Mouse (Mus musculus): ENCODE results near the gene Tm9sf3. TPM values are rescaled to one million over a fixed set of nuclear protein-coding genes. Genes with fewer than 3 reads are reported as not detected.

The Tm9sf3 gene
- polyA plus RNA-seq, 1 experiment from 2014 or later, result 95.1 TPM

- ATAC-seq (replicated peaks; ENCODE audit: extremely low read depth, insufficient read depth, low FRiP score), result no peak
- 75% methylated on average over 6 of the region's 6 CpGs for WGBS
- H3K4me2 ChIP-seq (ENCODE audit: low read depth, low read length), result no peak overlapping the region
These were observed 24.8 kb upstream of the Tm9sf3 start for GRCm38 (mm10) chr19:41288568-41288967.

GRCm38 (mm10) chr19:41287224-41287623 lies 23.4 kb upstream of the Tm9sf3 start:
- 82% methylated on average over 7 of the region's 7 CpGs for WGBS
- H3K4me2 ChIP-seq (ENCODE audit: low read depth, low read length), result no peak overlapping the region
- H3K9me3 ChIP-seq (replicated peaks; ENCODE audit: control insufficient read depth, low read length), result no peaks in the 10 kb centered on the region
- H3K27me3 ChIP-seq (ENCODE audit: control insufficient read depth, insufficient read depth, low read length), result peaks cover 2% of the 10 kb centered on the region; the same call in 1 of the 2 replicates
- no peak overlapping the region for H3K27ac ChIP-seq (ENCODE audit: low read length)
- no peak overlapping the region for H3K9ac ChIP-seq (ENCODE audit: low read length)
- peaks cover 12% of the 10 kb centered on the region for H3K4me1 ChIP-seq (ENCODE audit: control insufficient read depth, insufficient read depth, low read length)
- no peak overlapping the region for H3K4me3 ChIP-seq (ENCODE audit: low read length)
- H3K36me3 ChIP-seq (ENCODE audit: control insufficient read depth, insufficient read depth), result no peaks in the 10 kb centered on the region
- ATAC-seq (replicated peaks; ENCODE audit: extremely low read depth, insufficient read depth, low FRiP score), result no peak

More at GRCm38 (mm10) chr19:41288568-41288967, 24.8 kb upstream of the Tm9sf3 start:
- H3K4me1 ChIP-seq (ENCODE audit: control insufficient read depth, insufficient read depth, low read length), result peaks cover 5% of the 10 kb centered on the region; the same call in 1 of the 2 replicates
- H3K27me3 ChIP-seq (ENCODE audit: control insufficient read depth, insufficient read depth, low read length), result peaks cover 2% of the 10 kb centered on the region; the same call in 1 of the 2 replicates
- no peaks in the 10 kb centered on the region for H3K9me3 ChIP-seq (replicated peaks; ENCODE audit: control insufficient read depth, low read length)
- H3K4me3 ChIP-seq (ENCODE audit: low read length), result no peak overlapping the region
- H3K9ac ChIP-seq (ENCODE audit: low read length), result no peak overlapping the region
- no peak overlapping the region for H3K27ac ChIP-seq (ENCODE audit: low read length)
- no peaks in the 10 kb centered on the region for H3K36me3 ChIP-seq (ENCODE audit: control insufficient read depth, insufficient read depth)

- Histone ChIP-seq H3K4me3 (ENCODE audit: low read length) (no peak overlapping the region), H3K9ac (ENCODE audit: low read length) (no peak overlapping the region), H3K27ac (ENCODE audit: low read length) (no peak overlapping the region), H3K9me3 (replicated peaks; ENCODE audit: control insufficient read depth, low read length) (no peaks in the 10 kb centered on the region), H3K27me3 (ENCODE audit: control insufficient read depth, insufficient read depth, low read length) (peaks cover 2% of the 10 kb centered on the region; the same call in 1 of the 2 replicates), H3K4me1 (ENCODE audit: control insufficient read depth, insufficient read depth, low read length) (peaks cover 14% of the 10 kb centered on the region), H3K4me2 (ENCODE audit: low read depth, low read length) (no peak overlapping the region), H3K36me3 (ENCODE audit: control insufficient read depth, insufficient read depth) (no peaks in the 10 kb centered on the region)
- no peak for ATAC-seq (replicated peaks; ENCODE audit: extremely low read depth, insufficient read depth, low FRiP score)
- 31% methylated on average over 6 of the region's 6 CpGs for WGBS
These were observed 20.7 kb upstream of the Tm9sf3 start for GRCm38 (mm10) chr19:41284515-41284914.

DNA sequence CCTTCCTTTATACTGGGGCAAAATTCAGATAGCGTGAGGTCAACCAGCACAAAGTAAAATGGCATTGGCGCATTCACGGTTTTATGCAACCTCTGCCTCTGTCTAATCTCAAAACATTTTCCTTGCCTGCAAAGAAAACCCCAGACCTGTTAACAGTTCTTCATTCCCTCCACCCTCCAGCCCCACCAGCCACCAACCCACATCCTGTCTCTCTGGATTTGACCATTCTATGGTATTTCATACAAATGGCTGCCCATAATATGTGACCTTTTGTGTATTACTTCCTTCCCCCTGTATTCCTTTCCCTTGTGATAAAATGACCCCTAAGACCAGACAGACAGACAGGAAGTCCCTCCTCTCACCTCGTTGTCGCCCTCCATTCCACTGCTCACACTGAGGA lies 18.9 kb upstream of the Tm9sf3 start:
- Histone ChIP-seq H3K4me1 (ENCODE audit: control insufficient read depth, insufficient read depth, low read length) (peaks cover 14% of the 10 kb centered on the region), H3K9ac (ENCODE audit: low read length) (no peak overlapping the region), H3K27me3 (ENCODE audit: control insufficient read depth, insufficient read depth, low read length) (peaks cover 2% of the 10 kb centered on the region), H3K36me3 (ENCODE audit: control insufficient read depth, insufficient read depth) (no peaks in the 10 kb centered on the region), H3K9me3 (replicated peaks; ENCODE audit: control insufficient read depth, low read length) (no peaks in the 10 kb centered on the region), H3K4me2 (ENCODE audit: low read depth, low read length) (peak overlapping the region; percentile 50), H3K27ac (ENCODE audit: low read length) (no peak overlapping the region), H3K4me3 (ENCODE audit: low read length) (peak overlapping the region; percentile 17; the same call in 1 of the 2 replicates)
- ATAC-seq (replicated peaks; ENCODE audit: extremely low read depth, insufficient read depth, low FRiP score), result no peak; the same call in 1 of the 2 replicates
- 35% methylated on average over 5 of the region's 5 CpGs for WGBS

DNA sequence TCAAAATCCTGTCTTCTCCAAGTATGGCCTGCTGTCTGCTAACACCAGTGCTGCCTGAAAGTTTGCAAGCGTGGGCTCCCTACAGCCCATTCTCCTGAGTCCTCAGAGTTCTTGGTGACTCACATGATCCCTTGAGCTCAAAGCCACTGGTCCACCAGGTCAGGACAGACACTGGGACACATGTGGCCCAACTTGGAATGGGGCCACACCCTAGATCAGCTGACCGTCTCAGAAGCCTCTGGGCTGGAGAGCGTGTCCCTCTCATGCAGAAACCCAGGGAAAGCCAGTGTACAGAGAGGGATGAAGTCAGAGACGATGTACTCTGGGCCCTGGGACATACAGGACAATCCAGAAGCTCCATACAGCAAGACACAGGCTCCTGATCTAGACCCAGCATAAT lies 18.4 kb upstream of the Tm9sf3 start:
- Histone ChIP-seq H3K36me3 (ENCODE audit: control insufficient read depth, insufficient read depth) (no peaks in the 10 kb centered on the region), H3K9ac (ENCODE audit: low read length) (no peak overlapping the region), H3K4me3 (ENCODE audit: low read length) (no peak overlapping the region), H3K4me2 (ENCODE audit: low read depth, low read length) (no peak overlapping the region), H3K4me1 (ENCODE audit: control insufficient read depth, insufficient read depth, low read length) (peaks cover 14% of the 10 kb centered on the region), H3K27ac (ENCODE audit: low read length) (no peak overlapping the region), H3K27me3 (ENCODE audit: control insufficient read depth, insufficient read depth, low read length) (peaks cover 2% of the 10 kb centered on the region), H3K9me3 (replicated peaks; ENCODE audit: control insufficient read depth, low read length) (no peaks in the 10 kb centered on the region)
- ATAC-seq (replicated peaks; ENCODE audit: extremely low read depth, insufficient read depth, low FRiP score), result no peak
- 72% methylated on average over 4 of the region's 4 CpGs for WGBS

DNA sequence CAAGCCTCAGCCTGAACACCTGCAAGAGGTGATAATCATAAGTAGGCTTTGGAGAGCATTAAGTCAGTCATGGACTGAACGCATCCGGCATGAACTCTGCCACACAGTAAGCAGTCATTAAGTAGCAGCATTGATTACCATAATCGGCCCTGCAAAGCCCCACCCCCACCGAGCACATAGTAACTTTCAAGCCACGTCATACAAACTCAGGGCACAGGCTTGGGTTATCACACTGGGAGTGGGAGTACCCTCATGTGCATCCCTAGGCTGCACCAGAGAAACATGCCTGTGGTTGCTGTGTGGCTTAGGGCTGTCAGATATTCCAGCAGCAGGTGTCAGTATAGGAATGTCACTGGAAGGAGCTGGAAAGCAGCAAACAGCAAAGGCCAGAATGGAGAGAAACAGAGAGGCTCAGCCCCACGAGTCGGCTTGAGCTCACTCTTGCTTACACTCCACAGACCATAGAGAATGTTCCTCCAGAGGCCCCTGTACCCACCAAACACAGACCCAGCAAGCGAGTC lies 16.0 kb upstream of the Tm9sf3 start:
- ATAC-seq (replicated peaks; ENCODE audit: extremely low read depth, insufficient read depth, low FRiP score), result no peak
- H3K4me3 ChIP-seq (ENCODE audit: low read length), result no peak overlapping the region
- no peaks in the 10 kb centered on the region for H3K9me3 ChIP-seq (replicated peaks; ENCODE audit: control insufficient read depth, low read length)
- 62% methylated on average over 8 of the region's 8 CpGs for WGBS
- no peak overlapping the region for H3K9ac ChIP-seq (ENCODE audit: low read length)
- peaks cover 14% of the 10 kb centered on the region for H3K4me1 ChIP-seq (ENCODE audit: control insufficient read depth, insufficient read depth, low read length)
- no peaks in the 10 kb centered on the region; the same call in 1 of the 2 replicates for H3K27me3 ChIP-seq (ENCODE audit: control insufficient read depth, insufficient read depth, low read length)
- no peaks in the 10 kb centered on the region for H3K36me3 ChIP-seq (ENCODE audit: control insufficient read depth, insufficient read depth)
- H3K4me2 ChIP-seq (ENCODE audit: low read depth, low read length), result no peak overlapping the region
- no peak overlapping the region for H3K27ac ChIP-seq (ENCODE audit: low read length)

- H3K27ac ChIP-seq (ENCODE audit: low read length), result no peak overlapping the region
- no peak for ATAC-seq (replicated peaks; ENCODE audit: extremely low read depth, insufficient read depth, low FRiP score)
- no peak overlapping the region for H3K4me2 ChIP-seq (ENCODE audit: low read depth, low read length)
- H3K9ac ChIP-seq (ENCODE audit: low read length), result no peak overlapping the region
- no peaks in the 10 kb centered on the region for H3K9me3 ChIP-seq (replicated peaks; ENCODE audit: control insufficient read depth, low read length)
- WGBS, result 72% methylated on average over 7 of the region's 7 CpGs
- no peaks in the 10 kb centered on the region; the same call in 1 of the 2 replicates for H3K27me3 ChIP-seq (ENCODE audit: control insufficient read depth, insufficient read depth, low read length)
- H3K36me3 ChIP-seq (ENCODE audit: control insufficient read depth, insufficient read depth), result no peaks in the 10 kb centered on the region
- H3K4me3 ChIP-seq (ENCODE audit: low read length), result no peak overlapping the region
- peaks cover 9% of the 10 kb centered on the region for H3K4me1 ChIP-seq (ENCODE audit: control insufficient read depth, insufficient read depth, low read length)
These were observed 14.8 kb upstream of the Tm9sf3 start for GRCm38 (mm10) chr19:41278606-41279005.

GRCm38 (mm10) chr19:41275588-41275987 lies 11.8 kb upstream of the Tm9sf3 start:
- H3K27me3 ChIP-seq (ENCODE audit: control insufficient read depth, insufficient read depth, low read length), result no peaks in the 10 kb centered on the region; the same call in 1 of the 2 replicates
- no peak overlapping the region for H3K4me2 ChIP-seq (ENCODE audit: low read depth, low read length)
- H3K27ac ChIP-seq (ENCODE audit: low read length), result no peak overlapping the region
- 59% methylated on average over 3 of the region's 3 CpGs for WGBS
- H3K4me1 ChIP-seq (ENCODE audit: control insufficient read depth, insufficient read depth, low read length), result no peaks in the 10 kb centered on the region
- no peaks in the 10 kb centered on the region for H3K9me3 ChIP-seq (replicated peaks; ENCODE audit: control insufficient read depth, low read length)
- ATAC-seq (replicated peaks; ENCODE audit: extremely low read depth, insufficient read depth, low FRiP score), result no peak
- no peak overlapping the region for H3K9ac ChIP-seq (ENCODE audit: low read length)
- H3K4me3 ChIP-seq (ENCODE audit: low read length), result no peak overlapping the region
- H3K36me3 ChIP-seq (ENCODE audit: control insufficient read depth, insufficient read depth), result no peaks in the 10 kb centered on the region

DNA sequence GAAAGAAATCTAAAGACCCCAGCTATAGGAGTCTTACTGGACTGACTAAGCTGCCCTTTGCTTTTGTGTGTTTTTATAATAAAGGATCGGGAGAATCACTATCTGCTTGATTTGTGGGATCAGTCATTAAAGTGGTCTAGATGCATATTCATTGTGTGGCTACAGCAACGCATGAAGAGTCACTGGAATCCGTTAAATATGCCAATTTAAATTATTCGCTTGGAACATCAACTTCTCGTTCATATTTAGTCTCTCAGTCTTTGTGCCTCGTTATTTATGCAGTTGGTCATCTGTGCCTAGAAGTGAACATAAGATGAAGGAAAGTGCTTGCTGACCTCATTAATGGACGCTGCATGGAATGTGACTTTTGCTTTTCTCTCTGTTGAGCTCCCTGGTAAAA lies 7.1 kb upstream of the Tm9sf3 start:
- Histone ChIP-seq H3K27ac (ENCODE audit: low read length) (no peak overlapping the region), H3K27me3 (ENCODE audit: control insufficient read depth, insufficient read depth, low read length) (no peaks in the 10 kb centered on the region), H3K9me3 (replicated peaks; ENCODE audit: control insufficient read depth, low read length) (no peaks in the 10 kb centered on the region), H3K9ac (ENCODE audit: low read length) (no peak overlapping the region), H3K4me1 (ENCODE audit: control insufficient read depth, insufficient read depth, low read length) (no peaks in the 10 kb centered on the region), H3K36me3 (ENCODE audit: control insufficient read depth, insufficient read depth) (no peaks in the 10 kb centered on the region), H3K4me2 (ENCODE audit: low read depth, low read length) (no peak overlapping the region), H3K4me3 (ENCODE audit: low read length) (no peak overlapping the region)
- ATAC-seq (replicated peaks; ENCODE audit: extremely low read depth, insufficient read depth, low FRiP score), result no peak
- 79% methylated on average over 7 of the region's 7 CpGs for WGBS
